Mouse (Mus musculus) bone marrow macrophage, adult 2 months (primary cell): ENCODE data around the gene Ulk3.

Source experiments
- CTCF ChIP-seq: IDR thresholded peaks from 2 replicates; pipeline ENCODE4 v1.5.1; 2012; ENCODE audit warnings: low read depth, mild to moderate bottlenecking, low read length, moderate library complexity
- POLR2A ChIP-seq: IDR thresholded peaks from 2 replicates; pipeline ENCODE4 v1.6.1; 2012; ENCODE audit warnings: mild to moderate bottlenecking, low read depth, low read length, borderline replicate concordance

DNA sequence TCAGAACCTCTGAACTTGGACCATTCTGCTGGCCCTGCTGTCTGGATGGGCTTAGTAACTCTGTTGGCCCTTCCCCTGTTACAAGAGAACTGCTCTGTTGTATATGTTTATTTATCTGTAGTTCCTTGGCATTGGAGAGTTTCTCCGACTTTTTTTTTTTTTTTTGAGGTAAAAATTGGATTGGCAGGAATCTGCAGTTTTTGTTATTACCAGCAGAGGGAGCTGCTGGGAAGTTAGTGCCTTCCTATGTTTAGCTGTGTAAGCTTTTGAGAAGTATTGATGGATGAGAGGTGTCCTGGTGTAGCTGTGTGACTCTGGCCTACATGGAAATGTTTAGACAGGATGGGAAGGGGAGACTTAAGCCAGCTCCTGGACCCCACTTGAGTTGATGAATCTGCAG, 47.9 kb upstream of the Ulk3 start:
- TF ChIP-seq CTCF, result no peak
- no peak for TF ChIP-seq POLR2A
